Mouse (Mus musculus): ENCODE measurements around the gene Igf1r.

Igf1r gene

DNA sequence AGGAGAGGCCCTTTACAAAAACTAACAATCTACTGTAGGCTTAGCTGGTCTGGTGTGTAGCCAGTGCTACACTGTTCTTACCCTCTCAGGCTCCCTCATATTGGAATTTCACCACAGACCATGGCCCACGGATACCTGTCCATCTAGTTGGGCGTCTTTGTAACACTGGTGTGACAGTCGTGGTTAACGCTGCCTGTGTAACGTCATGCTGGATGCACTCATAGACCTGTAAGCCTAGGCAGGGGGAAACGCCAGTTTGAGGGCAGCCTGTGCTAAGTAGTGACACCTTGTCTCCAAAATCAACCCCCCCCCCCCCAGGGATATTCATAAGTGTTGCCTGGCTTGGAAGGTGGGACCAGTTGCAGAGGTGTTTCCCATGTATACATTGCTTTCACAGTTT is 4.7 kb downstream of the Igf1r start:
- DNase-seq (ENCODE audit: low spot score in 2 of 2), result no peak

DNA sequence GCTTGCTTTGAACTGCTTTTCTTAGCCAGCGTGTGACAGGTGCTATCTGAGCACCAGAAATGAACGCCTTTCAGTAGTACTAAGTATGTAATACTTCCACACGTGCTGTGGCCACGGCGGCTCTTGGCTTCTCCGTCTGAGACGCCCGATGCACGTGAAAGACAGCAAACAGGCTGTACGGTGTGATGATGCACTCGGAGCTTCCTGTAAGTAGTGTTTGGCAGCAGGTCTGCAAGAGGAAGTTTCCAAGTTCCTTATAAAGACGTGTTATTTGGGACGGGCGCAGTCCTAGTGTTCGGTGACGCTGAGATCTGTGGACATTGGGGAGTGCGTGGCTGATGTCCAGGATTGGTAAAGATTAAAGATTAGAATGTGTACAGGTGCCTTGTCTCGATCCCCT is 5.4 kb downstream of the Igf1r start:
- DNase-seq (ENCODE audit: low spot score in 2 of 2), result no peak

DNA sequence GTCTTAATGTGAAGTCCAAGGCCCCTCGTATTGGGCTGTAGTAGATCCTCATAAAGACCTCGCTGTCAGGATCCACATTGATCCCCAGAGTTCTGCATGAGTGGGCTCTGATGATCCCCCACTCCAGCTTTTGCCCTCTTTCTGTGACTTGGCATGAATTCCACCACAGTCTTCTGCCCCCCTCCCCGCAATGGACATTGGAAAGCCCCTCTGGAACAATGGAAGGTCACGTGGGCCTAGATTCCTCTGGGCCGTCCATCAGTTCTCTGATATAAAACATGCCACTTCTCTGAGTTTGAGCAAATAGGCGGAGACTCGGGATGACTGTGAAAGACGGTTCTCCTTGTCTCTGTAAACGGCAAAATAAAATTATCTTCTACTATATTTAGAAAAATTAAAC is 8.1 kb downstream of the Igf1r start:
- no peak for DNase-seq (ENCODE audit: low spot score in 2 of 2)

DNA sequence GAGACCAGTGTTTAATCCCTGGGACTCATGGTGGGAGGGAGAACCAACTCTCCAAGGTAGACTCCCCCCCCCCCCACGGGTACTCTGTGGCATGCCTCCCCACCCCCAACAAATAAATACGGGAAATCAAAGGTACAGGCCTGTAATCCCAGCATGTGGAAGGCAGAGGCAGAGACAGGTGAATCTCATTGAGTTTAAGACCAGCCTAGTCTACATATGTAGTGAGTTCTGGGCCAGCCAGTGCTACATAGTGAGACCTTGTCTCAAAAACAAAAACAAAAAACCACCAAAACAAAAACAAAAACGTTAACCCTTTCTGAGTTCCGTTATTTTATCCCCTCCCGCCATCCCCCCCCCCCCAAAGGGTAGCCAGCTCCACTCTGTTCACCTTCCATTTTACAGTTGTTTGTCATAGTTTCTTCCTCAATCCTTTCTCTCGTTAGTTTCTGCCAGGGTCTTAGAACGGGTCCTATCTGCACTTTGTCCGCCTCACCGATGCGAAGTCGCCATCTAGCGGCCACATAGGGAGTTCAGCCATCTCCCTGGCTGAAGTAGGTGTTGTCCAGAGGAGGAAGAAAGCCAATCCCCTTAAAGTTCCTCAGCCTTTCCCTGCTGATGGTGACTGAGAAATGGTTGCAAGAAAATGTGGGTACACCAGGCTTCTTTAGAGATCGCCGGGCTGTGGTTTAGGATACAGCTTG is 9.1 kb downstream of the Igf1r start:
- peak; percentile 76 to 84 for DNase-seq (ENCODE audit: low spot score in 2 of 2)

DNA sequence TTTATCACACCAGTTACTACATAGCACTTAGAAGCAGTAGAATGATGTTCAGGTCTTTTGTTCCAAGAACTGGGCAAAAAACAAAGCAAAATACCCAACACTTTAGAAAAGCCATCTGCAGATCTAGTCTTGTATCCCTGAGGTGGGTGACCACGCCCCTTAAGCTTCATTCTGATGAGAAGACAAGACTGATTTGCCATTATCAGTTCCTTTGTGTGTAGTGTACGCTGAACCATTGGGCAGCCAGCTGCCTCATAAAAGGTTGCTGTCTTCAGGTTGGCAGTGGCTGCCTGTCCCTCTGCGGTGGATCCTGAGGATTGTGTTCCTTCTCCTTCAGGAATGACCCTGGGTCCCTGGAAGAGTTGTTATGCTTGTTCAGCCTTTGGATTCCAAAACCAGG is 11.1 kb downstream of the Igf1r start:
- DNase-seq (ENCODE audit: low spot score in 2 of 2), result no peak

DNA sequence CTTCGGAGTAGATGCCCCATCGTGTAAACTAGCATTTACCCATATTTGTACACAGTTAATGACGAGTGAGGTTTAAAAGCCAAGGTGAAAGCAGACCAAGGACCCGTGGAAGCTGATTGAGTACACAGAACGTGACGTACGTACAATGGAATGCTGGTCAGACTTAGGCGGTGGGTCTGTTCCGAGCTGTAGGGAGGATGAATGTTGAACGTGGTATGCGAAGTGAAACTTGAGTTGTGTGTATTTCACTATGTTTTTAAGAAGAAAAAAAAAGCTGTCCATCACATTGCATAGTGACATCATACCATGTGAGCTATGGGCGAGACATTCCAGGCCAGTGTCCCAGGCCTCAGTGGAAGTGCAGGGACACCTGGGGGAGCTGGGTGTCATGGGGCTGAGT is 15.8 kb downstream of the Igf1r start:
- no peak for DNase-seq (ENCODE audit: low spot score in 2 of 2)

DNA sequence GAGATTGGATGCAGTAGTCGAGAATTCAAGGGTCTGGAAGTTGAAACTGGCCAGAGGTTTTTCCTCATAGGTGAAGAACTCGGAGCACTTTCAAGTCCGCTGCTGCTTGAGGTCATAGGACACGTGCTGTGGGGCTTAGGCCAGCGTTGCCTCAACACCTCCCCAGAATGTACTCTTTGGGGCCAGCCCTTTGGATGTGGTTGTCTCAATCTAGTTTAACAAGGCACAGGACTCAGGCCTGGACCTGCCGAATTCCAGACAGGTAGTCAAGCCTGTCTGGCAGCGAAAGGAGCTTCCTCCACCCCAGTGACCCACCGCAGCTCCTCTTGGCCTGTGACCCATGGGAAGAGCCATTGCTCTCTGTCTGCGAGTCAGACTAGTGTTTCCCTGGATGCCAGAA is 16.4 kb downstream of the Igf1r start:
- DNase-seq (ENCODE audit: low spot score in 2 of 2), result no peak

DNA sequence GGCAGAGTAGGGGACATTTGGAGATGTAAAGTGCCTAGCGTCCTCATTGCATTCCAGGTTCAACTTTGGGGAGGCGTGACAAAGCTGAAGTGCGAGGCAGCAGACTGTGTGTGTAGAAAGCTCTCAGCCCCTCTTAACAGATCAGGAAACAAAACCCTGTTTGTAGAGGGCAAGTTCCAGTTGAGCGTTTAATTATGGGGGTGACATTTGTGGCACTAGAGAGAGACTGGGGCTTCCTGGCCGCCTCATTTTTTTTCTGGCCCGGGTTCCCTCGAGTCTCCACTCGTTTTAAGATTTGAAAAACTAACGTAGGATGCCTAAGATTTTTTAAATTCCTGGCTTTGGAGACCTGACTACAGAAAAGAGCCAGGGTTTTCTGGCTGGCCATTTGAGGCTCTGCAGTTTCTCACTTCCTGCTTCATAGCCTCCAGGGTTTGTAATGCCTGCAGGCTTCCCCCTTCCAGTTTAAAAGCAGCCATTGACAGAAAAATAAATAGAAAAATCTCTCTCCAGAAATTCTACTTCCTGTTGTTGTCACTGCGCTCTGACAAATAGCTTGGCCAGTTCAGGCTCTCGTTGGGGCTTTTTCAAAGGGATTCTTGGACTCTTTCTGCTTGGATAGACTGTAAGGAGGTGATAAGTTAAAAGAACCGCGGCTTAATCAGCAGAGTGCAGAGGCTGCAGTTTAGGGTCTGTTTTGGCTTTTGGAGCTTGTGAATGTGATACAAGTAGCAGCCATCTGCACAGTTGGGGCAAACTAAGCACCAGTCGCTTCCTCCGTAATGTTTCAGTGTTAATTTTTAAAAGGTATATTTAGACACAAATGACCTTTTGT is 20.8 kb downstream of the Igf1r start:
- DNase-seq (ENCODE audit: low spot score in 2 of 2), result no peak

DNA sequence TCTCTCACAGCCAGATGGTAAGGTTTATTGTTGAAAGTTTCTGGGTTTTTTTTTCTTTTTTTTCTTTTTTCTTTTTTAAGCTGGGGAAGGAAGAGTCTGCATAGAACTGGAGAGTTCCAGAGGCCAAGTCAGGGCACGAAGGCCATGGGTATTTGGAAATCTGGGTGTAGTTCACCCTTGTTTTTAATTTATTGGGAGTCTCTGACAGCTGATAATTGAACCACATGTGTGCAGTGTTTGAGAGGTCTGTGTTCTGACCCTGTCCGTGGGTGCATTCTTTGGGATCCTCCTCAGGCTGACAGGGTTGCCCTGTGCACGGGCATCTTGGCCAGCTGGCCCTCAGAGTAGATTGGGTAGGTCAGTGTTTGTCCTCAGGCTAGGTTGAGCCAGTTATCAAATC is 29.3 kb downstream of the Igf1r start:
- DNase-seq (ENCODE audit: low spot score in 2 of 2), result no peak

DNA sequence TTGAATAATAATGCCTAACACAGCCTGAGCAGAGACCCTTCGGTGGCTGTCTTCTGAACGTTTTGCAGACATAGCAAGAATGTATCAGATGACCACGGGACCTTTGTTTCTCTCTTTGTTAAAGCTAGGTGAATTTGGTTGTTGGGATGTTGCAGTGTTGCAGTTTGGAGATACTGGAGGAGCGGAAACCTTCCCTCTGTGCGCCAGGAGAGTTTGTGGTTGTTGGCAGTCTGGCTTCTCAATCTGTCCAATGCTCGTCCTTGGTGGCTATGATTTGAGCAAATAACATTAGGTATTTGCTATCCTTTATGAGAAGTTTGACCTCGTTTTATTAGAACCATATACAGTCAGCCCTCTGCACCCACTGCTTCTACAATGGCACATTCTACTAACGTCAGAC is 30.2 kb downstream of the Igf1r start:
- DNase-seq (ENCODE audit: low spot score in 2 of 2), result no peak

DNA sequence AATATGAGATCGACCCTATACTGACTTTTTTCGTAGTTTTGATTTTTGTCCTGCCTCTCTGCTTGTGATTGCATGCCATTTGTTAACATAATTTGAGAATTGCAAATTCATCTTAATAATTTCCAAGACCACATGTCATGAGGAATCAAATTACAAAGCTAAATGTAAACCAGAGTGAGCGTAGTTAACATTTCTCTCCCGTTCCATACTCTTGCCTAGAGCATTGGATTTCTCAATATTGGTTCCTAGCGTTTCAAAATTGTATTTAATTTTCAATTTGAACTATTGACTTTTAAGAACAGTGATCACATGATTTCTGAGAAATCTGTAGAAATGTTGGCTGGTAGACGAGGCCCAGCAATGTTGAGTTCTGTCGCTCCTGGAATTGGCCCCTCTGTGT is 30.8 kb downstream of the Igf1r start:
- no peak for DNase-seq (ENCODE audit: low spot score in 2 of 2)

DNA sequence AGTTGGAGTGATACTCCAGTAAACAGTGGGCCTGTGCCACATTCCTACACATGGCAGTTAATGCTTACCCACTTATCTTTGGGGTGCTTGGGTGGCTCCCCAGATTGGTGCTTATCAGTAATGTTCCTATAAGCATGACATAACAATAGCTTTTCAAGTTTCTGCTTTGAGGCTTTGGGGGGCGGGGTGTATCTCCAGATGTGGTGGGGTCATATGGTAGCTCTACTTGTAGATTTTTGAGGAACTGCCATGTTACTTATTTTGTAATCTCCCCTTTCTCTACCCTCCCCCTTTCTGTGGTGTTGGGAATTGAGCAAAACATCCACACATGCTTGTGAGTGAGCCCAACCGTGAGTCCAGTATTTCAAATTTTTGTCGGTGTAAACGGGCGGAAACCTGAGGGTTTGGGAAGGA is 32.4 kb downstream of the Igf1r start:
- no peak for DNase-seq (ENCODE audit: low spot score in 2 of 2)

DNA sequence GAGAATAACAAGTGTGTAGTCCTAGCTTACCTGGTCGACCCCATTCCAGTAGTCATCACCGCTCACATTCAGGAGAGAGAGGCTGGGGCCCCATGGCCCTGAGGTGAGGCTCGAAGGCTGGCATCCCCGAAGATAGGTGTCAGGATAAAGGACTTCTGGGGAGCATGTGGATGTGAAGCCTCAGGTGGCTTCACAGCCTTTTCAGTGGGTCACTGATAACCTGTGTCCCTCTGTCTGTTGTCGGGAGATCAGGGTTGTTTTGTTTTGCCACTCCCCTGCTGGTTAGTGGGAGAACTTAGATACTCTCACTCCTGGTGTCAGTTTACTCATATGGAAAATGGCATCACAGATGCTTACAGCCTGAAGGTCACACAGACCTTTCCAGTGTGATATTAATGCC is 32.9 kb downstream of the Igf1r start:
- DNase-seq (ENCODE audit: low spot score in 2 of 2), result no peak

DNA sequence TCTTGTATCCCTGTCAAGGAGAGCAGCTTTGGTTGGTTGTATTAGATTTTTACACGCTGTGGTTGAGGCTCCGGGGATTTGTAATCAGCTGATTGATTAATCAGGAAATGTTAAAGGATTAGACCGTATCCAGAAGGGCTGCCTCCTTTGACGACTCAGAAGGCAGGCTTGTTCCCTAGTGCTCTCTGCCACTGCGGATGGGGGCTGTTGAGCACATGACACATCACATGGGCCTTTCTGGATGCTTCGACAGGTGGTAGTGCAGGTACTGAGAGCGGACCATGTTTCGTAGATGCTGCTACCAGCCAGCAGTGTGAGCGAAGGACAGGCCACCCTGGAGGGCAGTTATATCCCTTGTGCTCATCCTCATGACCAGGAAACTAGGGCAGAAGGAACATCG is 33.6 kb downstream of the Igf1r start:
- DNase-seq (ENCODE audit: low spot score in 2 of 2), result no peak

DNA sequence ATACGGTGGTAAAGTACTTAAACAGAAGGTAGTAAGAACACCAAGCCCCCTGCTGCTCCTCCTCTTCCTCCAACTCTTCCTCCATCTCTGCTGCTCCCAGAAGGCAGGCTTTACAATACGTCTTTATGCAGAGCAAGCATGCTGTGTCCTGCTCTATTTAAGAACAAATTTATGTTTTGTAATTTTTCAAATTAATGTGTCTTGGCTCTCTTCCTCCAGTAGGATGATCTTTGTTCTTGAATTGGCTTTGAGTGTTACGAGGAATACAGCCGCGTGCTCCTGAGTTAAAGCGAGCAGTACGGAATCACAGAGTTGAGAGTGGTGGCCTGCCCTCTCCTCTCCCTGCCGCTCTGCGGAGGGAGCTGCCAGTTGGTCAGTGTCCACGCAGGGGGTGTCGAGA is 34.2 kb downstream of the Igf1r start:
- DNase-seq (ENCODE audit: low spot score in 2 of 2), result no peak

DNA sequence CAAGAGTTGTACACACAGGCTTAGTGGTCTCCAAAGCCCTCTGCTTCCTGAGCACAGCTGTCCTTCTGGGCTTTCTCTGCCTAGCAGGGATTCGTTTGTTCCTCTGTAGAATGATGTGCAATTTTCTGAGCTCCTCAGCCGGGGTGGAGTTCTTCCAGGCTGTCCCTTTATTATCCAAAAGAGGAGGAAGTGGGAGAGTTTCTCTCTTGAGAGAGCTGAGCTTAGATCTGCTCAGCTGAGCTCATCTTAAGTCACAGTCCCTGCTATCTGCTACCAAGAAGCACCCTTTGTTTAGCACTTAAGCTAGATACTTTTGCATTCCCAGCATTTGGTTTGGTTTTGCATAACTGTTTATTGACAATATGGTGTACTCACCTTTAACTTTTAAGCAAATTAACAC is 36.7 kb downstream of the Igf1r start:
- no peak for DNase-seq (ENCODE audit: low spot score in 2 of 2)

DNA sequence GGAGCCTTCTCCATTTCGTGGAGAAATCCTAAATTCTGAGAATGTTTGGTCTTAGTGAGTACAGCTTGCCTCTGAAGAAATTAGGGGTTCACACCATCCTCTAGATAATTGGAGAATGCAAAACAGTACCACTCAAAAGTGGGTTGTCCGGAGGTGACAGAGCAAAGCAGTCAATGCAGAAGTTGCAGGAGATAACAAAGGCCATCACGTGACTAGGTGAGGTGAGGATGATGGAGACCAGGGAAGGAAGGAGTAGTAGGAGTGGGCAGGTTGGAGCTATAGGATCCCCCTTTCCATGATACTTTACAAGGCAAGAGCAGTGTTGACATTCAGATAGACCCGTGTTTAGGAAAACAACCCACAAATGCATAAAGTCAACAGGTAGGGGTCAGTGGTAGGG is 41.0 kb downstream of the Igf1r start:
- DNase-seq (ENCODE audit: low spot score in 2 of 2), result no peak

DNA sequence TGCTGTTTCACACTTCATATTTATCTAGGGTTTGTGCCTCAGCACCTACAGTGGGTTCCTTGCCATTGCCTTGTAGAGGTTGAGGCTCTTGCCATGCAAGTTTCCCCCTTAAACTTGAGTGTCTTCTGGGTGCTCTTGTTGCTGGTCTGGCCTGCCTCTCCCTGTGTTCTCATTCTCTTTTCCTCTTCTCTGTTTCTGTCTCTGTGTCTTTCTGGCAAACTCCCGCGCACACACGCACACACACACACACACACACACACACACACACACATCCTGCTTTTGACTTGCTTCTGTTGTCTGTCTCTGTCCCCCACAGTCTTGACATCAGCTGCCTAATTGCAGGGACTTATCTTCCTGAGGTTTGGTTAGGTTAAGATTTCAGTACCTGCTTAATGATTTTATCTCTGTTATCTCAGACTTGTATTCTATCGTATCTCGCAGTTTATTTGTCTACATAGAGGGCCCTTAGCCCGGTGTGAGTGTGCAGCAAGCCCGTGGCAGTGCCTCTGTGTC is 41.8 kb downstream of the Igf1r start:
- no peak for DNase-seq (ENCODE audit: low spot score in 2 of 2)

DNA sequence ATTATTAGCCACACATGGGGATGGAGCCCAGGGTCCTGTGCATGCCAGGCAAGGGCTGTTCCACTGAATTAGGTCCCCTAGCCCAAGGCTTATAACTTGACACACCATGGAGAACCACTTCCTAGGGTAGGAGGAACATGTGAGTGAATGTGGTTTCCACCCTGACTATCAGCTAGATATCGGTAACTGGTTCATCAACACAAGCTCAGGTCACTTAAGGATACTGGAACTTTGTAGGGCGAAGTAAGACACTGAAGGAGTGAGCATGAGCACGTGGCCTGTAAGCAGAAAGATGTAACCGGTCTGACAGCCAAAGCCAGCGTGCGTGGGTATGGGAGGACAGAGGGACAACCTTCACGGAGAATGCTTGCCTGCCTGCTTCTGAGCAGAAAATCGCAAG is 42.6 kb downstream of the Igf1r start:
- no peak for DNase-seq (ENCODE audit: low spot score in 2 of 2)

DNA sequence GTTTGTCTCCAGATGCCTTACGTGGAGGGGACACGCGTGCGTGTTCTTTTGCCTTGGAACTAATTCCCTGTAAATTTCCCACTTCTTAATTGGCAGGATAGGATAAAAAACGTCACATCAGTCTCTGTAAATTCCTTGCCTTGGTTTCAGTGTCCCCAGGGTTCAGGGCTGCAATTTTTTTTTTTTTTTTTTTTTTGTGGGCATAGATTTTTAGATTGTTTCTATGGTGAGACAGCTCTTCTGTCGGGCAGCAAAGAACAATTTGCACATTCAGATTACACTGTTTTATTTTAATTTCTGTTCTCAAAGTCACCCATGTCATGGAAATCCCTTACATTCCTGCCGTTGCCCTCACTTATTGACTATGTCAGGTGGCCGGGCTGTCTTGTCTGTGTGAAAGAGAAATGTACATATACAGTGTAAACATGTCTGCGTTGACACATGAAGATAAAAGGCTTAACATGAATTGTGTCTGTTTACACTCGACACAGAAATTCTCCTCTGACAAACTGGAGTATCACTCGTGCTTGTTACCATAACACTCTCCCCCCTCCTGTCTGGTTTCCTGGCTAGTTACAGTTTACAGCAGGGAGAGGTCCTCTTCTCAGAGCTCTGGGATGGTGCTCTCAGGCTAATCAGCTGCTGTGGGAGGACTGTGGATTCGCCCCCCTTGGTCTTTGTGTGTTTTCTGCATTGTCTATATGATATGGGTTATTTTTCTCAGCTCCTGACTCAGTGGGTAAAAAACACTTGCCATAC is 43.8 kb downstream of the Igf1r start:
- no peak for DNase-seq (ENCODE audit: low spot score in 2 of 2)

DNA sequence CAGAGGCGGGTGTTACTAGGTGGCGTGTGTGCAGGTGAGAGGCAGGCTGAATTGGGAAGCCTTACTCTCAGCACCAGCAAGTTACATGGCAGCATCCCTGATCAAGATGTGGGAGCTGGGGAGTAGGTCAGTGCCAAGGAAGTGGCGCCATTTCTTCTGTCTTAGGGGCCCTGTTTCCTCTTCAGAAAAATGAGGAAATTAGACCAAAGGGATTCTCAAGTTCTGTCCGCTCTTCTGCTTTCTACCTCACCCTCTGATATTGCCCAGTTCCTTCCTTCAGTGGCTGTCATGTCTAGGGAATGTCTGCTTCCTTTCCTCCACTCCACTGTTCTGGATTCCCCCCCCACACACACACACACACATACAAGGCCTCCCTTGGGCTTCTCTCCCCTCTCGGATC is 48.6 kb downstream of the Igf1r start:
- no peak for DNase-seq (ENCODE audit: low spot score in 2 of 2)

DNA sequence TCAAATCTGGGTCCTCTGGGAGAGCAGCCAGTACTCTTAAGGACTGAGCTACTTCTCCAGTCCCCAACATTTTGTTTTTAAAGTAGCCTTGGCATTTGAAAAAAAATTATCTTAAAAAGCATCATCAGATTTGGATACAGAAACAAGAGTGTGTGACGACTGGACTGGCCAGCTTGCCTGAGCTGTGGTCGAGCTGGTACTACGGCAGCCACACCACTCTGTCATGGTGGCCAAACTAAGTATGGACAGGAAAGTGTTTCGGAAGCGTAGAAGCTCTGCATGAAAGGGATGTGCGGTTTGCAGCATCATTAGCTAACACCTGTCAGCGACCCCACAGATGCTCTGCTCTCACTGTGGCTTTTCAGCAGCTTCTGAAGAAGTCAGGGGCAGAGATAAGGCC is 53.4 kb downstream of the Igf1r start:
- DNase-seq (ENCODE audit: low spot score in 2 of 2), result no peak

DNA sequence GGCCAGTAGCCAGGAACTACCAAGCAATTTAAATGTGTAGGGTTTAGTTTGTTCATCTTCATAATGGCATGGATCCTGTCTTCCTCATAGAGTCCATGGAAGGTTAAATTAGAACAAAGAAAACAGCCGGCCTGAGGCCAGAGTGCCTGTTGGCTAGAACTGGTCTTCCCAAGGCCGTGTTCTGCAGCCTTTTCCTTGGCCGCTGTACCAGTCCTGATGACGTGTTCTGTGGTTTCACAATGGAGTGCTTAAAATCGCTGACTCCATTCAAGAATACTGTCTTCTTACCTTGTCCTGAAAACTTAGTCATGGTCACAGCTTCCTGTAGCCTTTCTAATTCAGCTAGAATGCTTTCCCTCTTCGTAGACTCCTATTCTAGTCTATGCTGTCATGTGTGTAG is 53.9 kb downstream of the Igf1r start:
- DNase-seq (ENCODE audit: low spot score in 2 of 2), result no peak
